Mouse (Mus musculus): ENCODE measurements around the gene Sh3rf1. TPM values are rescaled to one million over a fixed set of nuclear protein-coding genes. Genes with fewer than 3 reads are reported as not detected.

Gene Sh3rf1
- polyA plus RNA-seq, 1 experiment from 2014 or later: 1.2 TPM

DNA sequence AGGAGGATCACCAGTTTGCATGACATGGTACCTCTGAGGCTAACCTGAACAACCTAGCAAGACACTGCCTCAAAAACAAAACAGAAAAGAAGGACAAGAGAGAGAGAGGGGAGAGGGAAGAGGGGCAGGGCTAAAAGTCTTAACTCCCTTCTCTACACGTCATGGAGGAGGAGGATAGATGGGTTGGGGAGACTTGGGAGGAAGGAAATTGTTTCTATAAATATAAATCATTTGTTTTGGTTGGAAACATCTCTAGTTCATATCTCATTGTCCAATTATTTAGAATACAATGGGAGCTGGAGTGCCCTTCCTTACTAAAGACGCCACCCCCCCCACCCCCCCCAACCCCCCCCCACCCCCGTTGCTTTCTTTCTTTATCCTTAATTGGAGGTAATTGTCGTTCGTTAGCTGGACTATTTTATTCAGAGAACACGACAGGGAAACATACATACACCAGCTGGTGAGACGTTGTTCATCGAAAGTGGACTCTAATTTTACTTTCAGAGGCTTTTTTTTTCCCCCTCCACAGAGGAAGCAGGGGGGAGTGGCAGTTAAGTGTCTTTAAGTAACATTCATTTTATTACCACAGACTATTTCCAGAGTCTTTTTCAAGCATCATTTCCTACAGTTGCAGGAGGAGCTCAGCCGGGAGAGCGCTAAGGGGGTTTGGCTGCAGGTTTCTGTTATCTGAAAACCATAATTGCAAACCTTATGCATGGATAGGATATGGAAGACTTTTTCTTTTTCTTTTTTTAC lies 92.5 kb downstream of the Sh3rf1 start:
- no peaks in the 10 kb centered on the region for H3K4me1 ChIP-seq (replicated peaks)
- no peaks in the 10 kb centered on the region for H3K36me3 ChIP-seq (replicated peaks)
- H3K9me3 ChIP-seq (replicated peaks): no peaks in the 10 kb centered on the region
- H3K4me2 ChIP-seq: no peak overlapping the region
- ATAC-seq (ENCODE audit: insufficient read depth): no peak
- no peaks in the 10 kb centered on the region for H3K27me3 ChIP-seq
- H3K4me3 ChIP-seq (replicated peaks): no peak overlapping the region
- WGBS (ENCODE audit: insufficient replicate concordance): 49% methylated on average over 10 of the region's 10 CpGs
- H3K27ac ChIP-seq (replicated peaks): no peak overlapping the region
- no peak overlapping the region for H3K9ac ChIP-seq

DNA sequence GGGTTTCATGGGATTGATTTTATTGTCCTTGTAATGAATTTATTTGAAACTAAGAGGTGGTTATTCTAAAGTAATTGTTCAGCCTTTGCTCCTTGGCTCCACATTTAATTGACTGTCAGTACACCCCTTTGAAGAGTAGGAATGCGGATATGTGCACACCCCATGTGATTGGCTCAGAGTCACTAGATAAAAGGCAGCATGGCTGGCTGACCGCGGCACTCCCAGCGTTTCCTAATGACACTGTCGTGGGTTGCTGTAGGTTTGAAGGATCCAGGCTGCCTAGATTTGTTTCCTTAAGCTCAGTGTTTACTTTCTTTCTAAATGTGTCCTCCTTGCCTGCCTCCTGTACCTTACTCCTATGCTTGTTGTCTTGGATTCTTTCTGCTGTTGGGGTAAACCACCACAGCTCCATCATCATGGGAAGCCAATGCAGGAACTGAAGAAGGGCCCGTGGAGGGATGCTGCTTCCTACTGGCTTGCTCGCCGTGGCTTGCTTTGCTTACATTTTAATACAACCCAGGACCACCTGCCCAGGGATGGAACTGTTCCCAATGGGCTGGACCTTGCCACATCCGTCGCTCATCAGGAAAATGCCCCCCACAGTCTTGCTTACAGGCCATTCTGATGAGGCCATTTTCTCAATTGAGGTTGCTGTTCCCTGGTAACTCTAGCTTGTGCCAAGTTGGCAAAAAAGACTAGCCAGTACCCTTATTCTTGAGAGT lies 93.3 kb downstream of the Sh3rf1 start:
- no peaks in the 10 kb centered on the region for H3K27me3 ChIP-seq
- H3K36me3 ChIP-seq (replicated peaks): no peaks in the 10 kb centered on the region
- H3K9me3 ChIP-seq (replicated peaks): no peaks in the 10 kb centered on the region
- no peak overlapping the region for H3K4me2 ChIP-seq
- H3K4me1 ChIP-seq (replicated peaks): no peaks in the 10 kb centered on the region
- H3K9ac ChIP-seq: no peak overlapping the region
- no peak for ATAC-seq (ENCODE audit: insufficient read depth)
- whole genome bisulfite sequencing (ENCODE audit: insufficient replicate concordance): 78% methylated on average over 10 of the region's 10 CpGs
- H3K4me3 ChIP-seq (replicated peaks): no peak overlapping the region
- H3K27ac ChIP-seq (replicated peaks): no peak overlapping the region

DNA sequence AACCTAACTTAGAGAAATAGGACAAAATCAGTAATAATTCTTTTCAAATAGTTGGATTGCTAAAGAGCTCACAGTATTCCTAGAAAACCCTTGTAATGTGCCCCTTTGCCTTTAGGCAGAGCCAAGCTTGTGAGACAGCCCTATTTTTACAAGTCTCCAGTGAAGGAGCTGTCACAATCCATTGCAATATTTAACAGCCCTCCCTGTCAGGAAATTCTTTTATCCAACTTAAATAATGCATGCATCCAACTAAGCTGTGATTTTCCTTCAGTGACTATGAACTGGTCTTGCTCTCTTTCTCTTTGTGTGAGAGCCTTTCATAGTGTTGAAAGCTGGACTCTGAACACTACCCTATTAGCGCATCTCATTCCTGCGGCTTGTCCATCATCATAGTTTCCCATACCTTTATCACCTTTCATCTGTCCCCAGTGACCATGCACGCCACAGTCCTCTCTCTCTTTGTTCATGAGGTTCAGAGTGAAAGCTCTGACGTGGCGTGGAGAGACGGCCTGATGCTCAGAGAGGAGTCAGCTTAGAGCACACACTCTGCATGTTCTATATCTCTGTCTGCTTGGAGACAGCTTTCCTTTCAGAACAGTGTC lies 94.0 kb downstream of the Sh3rf1 start:
- Histone ChIP-seq H3K9me3 (replicated peaks) (no peaks in the 10 kb centered on the region), H3K4me2 (no peak overlapping the region), H3K36me3 (replicated peaks) (no peaks in the 10 kb centered on the region), H3K9ac (no peak overlapping the region), H3K4me3 (replicated peaks) (no peak overlapping the region), H3K27me3 (no peaks in the 10 kb centered on the region), H3K27ac (replicated peaks) (no peak overlapping the region), H3K4me1 (replicated peaks) (no peaks in the 10 kb centered on the region)
- no peak for ATAC-seq (ENCODE audit: insufficient read depth)
- 64% methylated on average over 6 of the region's 6 CpGs for WGBS (ENCODE audit: insufficient replicate concordance)

DNA sequence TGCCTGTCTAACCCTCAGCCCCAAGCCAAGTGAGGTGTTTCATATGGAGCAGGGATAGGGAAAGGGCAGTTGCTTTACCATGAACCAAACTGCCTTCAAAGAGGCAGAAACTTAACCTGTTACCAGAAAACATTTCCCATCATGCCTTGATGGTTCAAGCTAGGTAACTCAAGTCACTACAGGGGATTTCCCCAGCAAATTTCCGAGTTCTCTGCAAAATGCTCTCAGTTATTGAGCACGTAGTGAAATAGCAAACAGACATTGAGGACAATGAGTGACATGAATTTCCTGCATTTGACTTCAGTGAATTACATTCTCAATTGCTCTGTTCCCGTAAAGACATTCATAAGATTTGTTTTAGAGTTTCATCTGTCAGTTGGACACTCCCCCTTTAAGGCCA lies 97.5 kb downstream of the Sh3rf1 start:
- Histone ChIP-seq H3K9me3 (replicated peaks) (no peaks in the 10 kb centered on the region), H3K4me2 (no peak overlapping the region), H3K4me3 (replicated peaks) (no peak overlapping the region), H3K27me3 (no peaks in the 10 kb centered on the region), H3K36me3 (replicated peaks) (no peaks in the 10 kb centered on the region), H3K9ac (no peak overlapping the region), H3K4me1 (replicated peaks) (no peaks in the 10 kb centered on the region), H3K27ac (replicated peaks) (no peak overlapping the region)
- ATAC-seq (ENCODE audit: insufficient read depth): no peak
- WGBS (ENCODE audit: insufficient replicate concordance): 42% methylated on average over 3 of the region's 3 CpGs

DNA sequence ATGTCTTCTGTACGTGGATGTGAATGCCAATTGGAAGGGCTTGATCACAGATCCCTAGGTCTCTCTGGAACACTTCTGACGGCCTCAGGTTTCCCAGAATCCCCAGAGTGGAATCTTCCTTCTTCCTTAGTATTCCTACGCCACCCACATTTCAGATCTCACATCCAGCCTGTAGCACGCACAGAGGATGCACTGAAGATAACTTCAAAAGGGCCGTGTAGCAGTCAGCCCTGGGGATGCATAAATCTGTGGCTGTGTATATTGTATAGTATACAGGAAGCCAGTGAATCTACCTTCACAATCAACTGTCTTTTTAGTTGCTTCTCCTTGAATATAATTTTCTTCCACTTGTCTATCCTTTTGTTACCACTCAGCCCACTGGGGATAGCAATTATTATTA lies 98.1 kb downstream of the Sh3rf1 start:
- H3K27ac ChIP-seq (replicated peaks): no peak overlapping the region
- H3K4me1 ChIP-seq (replicated peaks): no peaks in the 10 kb centered on the region
- H3K9ac ChIP-seq: no peak overlapping the region
- no peaks in the 10 kb centered on the region for H3K36me3 ChIP-seq (replicated peaks)
- WGBS (ENCODE audit: insufficient replicate concordance): 64% methylated on average over 5 of the region's 5 CpGs
- no peaks in the 10 kb centered on the region for H3K27me3 ChIP-seq
- H3K4me2 ChIP-seq: no peak overlapping the region
- H3K4me3 ChIP-seq (replicated peaks): no peak overlapping the region
- H3K9me3 ChIP-seq (replicated peaks): no peaks in the 10 kb centered on the region
- no peak for ATAC-seq (ENCODE audit: insufficient read depth)

DNA sequence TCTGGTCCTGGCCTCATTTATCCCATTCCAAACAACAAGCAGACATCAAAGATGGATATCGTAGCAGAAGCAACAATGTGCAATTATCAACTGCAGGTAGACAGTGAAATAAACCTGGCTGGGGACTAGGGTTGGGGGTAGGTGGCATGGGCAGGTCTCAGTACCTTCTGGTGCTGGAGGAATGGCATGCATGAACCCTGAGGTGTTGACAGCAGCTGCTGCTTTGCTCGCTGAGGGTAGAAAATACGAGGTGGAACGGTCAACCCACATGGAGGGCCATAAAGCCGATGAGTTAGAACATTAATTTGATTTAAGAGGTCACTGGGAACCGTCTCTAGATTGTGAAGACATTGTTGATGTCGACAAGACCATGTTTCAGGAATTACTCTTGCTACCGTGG lies 98.8 kb downstream of the Sh3rf1 start:
- ATAC-seq (ENCODE audit: insufficient read depth): no peak
- no peak overlapping the region for H3K4me2 ChIP-seq
- H3K27ac ChIP-seq (replicated peaks): no peak overlapping the region
- H3K4me1 ChIP-seq (replicated peaks): no peaks in the 10 kb centered on the region
- H3K36me3 ChIP-seq (replicated peaks): no peaks in the 10 kb centered on the region
- WGBS (ENCODE audit: insufficient replicate concordance): 59% methylated on average over 8 of the region's 8 CpGs
- H3K27me3 ChIP-seq: no peaks in the 10 kb centered on the region
- no peaks in the 10 kb centered on the region for H3K9me3 ChIP-seq (replicated peaks)
- H3K9ac ChIP-seq: no peak overlapping the region
- no peak overlapping the region for H3K4me3 ChIP-seq (replicated peaks)

DNA sequence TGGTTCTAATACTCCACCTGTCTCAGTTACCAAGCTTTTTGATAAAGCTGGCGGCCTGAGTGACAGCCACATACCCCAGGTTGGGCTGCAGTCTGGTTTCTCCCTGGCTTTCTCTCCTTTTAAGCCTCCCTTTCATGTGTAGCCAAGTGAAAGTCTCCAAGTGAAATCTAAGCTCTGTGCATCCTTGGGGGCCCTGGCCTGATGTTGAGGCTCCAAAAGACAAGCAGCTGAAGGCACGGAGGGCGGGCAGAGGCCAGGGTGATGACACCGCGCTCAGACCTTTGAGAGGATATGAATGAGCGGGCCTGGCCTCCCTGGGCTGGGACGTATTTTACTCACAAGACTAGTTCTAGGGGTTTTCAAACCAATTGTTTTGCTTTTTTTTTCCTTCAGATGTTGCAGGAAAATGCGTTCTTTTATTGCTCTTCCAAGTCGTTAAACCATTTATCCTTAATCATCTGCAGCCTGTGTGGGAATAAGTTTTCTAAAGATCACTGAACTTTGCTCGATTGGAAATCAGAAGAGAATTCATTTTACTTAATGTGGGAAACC lies 100.8 kb downstream of the Sh3rf1 start:
- Histone ChIP-seq H3K4me1 (replicated peaks) (no peaks in the 10 kb centered on the region), H3K36me3 (replicated peaks) (no peaks in the 10 kb centered on the region), H3K4me3 (replicated peaks) (no peak overlapping the region), H3K27ac (replicated peaks) (no peak overlapping the region), H3K9ac (no peak overlapping the region), H3K27me3 (no peaks in the 10 kb centered on the region), H3K4me2 (no peak overlapping the region), H3K9me3 (replicated peaks) (no peaks in the 10 kb centered on the region)
- no peak for ATAC-seq (ENCODE audit: insufficient read depth)
- 77% methylated on average over 10 of the region's 10 CpGs for WGBS (ENCODE audit: insufficient replicate concordance)

- no peaks in the 10 kb centered on the region for H3K27me3 ChIP-seq
- 73% methylated on average over 16 of the region's 16 CpGs for WGBS (ENCODE audit: insufficient replicate concordance)
- H3K4me3 ChIP-seq (replicated peaks): no peak overlapping the region
- no peaks in the 10 kb centered on the region for H3K36me3 ChIP-seq (replicated peaks)
- H3K9me3 ChIP-seq (replicated peaks): no peaks in the 10 kb centered on the region
- no peak overlapping the region for H3K9ac ChIP-seq
- no peak for ATAC-seq (ENCODE audit: insufficient read depth)
- no peaks in the 10 kb centered on the region for H3K4me1 ChIP-seq (replicated peaks)
- H3K27ac ChIP-seq (replicated peaks): no peak overlapping the region
- no peak overlapping the region for H3K4me2 ChIP-seq
These were observed 101.5 kb downstream of the Sh3rf1 start for GRCm38 (mm10) chr8:61325014-61325715.

GRCm38 (mm10) chr8:61326281-61326680 lies 102.6 kb downstream of the Sh3rf1 start:
- Histone ChIP-seq H3K27ac (replicated peaks) (no peak overlapping the region), H3K9me3 (replicated peaks) (no peaks in the 10 kb centered on the region), H3K4me2 (no peak overlapping the region), H3K9ac (no peak overlapping the region), H3K27me3 (no peaks in the 10 kb centered on the region), H3K4me3 (replicated peaks) (no peak overlapping the region), H3K4me1 (replicated peaks) (no peaks in the 10 kb centered on the region), H3K36me3 (replicated peaks) (no peaks in the 10 kb centered on the region)
- no peak for ATAC-seq (ENCODE audit: insufficient read depth)
- 61% methylated on average over 8 of the region's 8 CpGs for WGBS (ENCODE audit: insufficient replicate concordance)

DNA sequence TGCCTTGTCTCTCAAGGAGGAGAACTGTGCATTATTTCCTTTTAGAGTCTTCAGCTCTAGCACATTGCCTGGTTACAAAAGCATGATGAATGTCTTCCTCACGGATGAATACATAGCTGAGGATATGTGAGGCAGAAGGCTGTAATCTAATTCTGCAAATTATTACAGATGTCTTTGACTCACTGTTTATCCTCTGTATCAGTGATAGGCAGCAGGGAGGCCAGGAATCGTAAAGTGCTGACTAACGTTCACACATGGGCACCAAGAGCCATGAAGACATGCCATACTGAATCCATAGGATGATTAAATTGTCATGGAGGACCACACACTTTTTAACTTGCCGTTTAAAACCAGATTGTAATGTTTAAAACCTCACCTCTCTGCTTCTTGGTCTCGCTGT lies 103.7 kb downstream of the Sh3rf1 start:
- Histone ChIP-seq H3K9ac (no peak overlapping the region), H3K36me3 (replicated peaks) (no peaks in the 10 kb centered on the region), H3K4me3 (replicated peaks) (no peak overlapping the region), H3K4me2 (no peak overlapping the region), H3K27me3 (no peaks in the 10 kb centered on the region), H3K27ac (replicated peaks) (no peak overlapping the region), H3K9me3 (replicated peaks) (no peaks in the 10 kb centered on the region), H3K4me1 (replicated peaks) (no peaks in the 10 kb centered on the region)
- ATAC-seq (ENCODE audit: insufficient read depth): no peak
- WGBS (ENCODE audit: insufficient replicate concordance): 51% methylated on average over 5 of the region's 5 CpGs

DNA sequence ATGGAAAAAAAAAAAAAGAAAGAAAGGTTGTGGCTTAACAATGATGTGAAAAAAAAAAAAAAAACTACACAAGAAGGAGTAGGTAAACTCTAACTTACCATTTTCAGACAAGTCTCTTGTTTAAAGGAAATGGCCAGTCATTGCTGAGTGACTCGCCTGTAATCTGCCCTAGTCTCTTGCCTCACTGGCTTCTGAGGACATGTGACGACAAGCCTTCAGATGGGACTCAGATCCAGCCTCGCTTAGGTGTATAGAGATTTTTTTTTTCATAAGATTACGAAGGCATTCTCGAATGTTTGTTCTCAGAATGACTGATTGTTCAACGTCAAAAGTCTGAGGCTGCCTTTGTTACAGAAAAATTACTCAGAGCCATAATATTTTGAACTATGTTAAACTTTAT lies 116.0 kb downstream of the Sh3rf1 start:
- H3K27ac ChIP-seq (replicated peaks): no peak overlapping the region
- no peaks in the 10 kb centered on the region for H3K9me3 ChIP-seq (replicated peaks)
- H3K27me3 ChIP-seq: no peaks in the 10 kb centered on the region
- no peaks in the 10 kb centered on the region for H3K4me1 ChIP-seq (replicated peaks)
- no peaks in the 10 kb centered on the region for H3K36me3 ChIP-seq (replicated peaks)
- WGBS (ENCODE audit: insufficient replicate concordance): 66% methylated on average over 6 of the region's 6 CpGs
- ATAC-seq (ENCODE audit: insufficient read depth): no peak
- no peak overlapping the region for H3K4me2 ChIP-seq
- no peak overlapping the region for H3K4me3 ChIP-seq (replicated peaks)
- no peak overlapping the region for H3K9ac ChIP-seq
